Mouse (Mus musculus) stomach, embryonic 16.5 days (tissue): ENCODE measurements at regions not wholly inside any gene's neighbourhood (a gene's known extent, or its start where the extent isn't known, plus 50 kb on each side); places are given as distances from the start of the nearest gene placed in this dataset.

Experiments
- ATAC-seq: fragments of 200-750 bp; cut with Nextera tagmentation; 2 replicates; pipeline ENCODE4 v1.8.0; 2017; ENCODE audit warnings: moderate number of reproducible peaks, moderate TSS enrichment; ENCODE audit not compliant: insufficient read depth, low FRiP score
- H3K27ac ChIP-seq: fragments of 300-500 bp; sonication (generic); 2 replicates; pipeline ENCODE4 v1.5.1; 2014; ENCODE audit warnings: low read length
- H3K27me3 ChIP-seq: fragments of 300-500 bp; sonication (generic); 2 replicates; pipeline ENCODE4 v1.6.1; 2014; ENCODE audit warnings: low read length, control low read depth, mixed read lengths; ENCODE audit not compliant: control insufficient read depth, insufficient read depth
- H3K36me3 ChIP-seq: fragments of 300-500 bp; sonication (generic); 2 replicates; pipeline ENCODE4 v1.6.1; 2014; ENCODE audit warnings: low read length; ENCODE audit not compliant: control insufficient read depth, insufficient read depth
- H3K4me1 ChIP-seq: fragments of 300-500 bp; sonication (generic); 2 replicates; pipeline ENCODE4 v1.6.1; 2014; ENCODE audit warnings: low read length, control low read depth, mixed read lengths; ENCODE audit not compliant: control insufficient read depth, insufficient read depth
- H3K4me2 ChIP-seq: fragments of 300-500 bp; sonication (generic); 2 replicates; pipeline ENCODE4 v1.6.1; 2014; ENCODE audit warnings: low read depth, low read length, mixed read lengths
- H3K4me3 ChIP-seq: fragments of 300-500 bp; sonication (generic); replicated peaks from 2 replicates; pipeline ENCODE4 v1.5.1; 2014; ENCODE audit warnings: mild to moderate bottlenecking, low read length
- H3K9ac ChIP-seq: fragments of 300-500 bp; sonication (generic); 2 replicates; pipeline ENCODE4 v1.6.1; 2014; ENCODE audit warnings: low read length
- H3K9me3 ChIP-seq: fragments of 300-500 bp; sonication (generic); replicated peaks from 2 replicates; pipeline ENCODE4 v1.6.1; 2016; ENCODE audit warnings: low read length, control low read depth; ENCODE audit not compliant: control insufficient read depth
- WGBS: fragments of 180-500 bp; shearing (Covaris S2); extraction: QIAGEN DNeasy Blood & Tissue Kit; methylation state at CpG from one replicate; pipeline ENCODE4 v1.1.7; 2014; 5-methylcytosine and 5-hydroxymethylcytosine counted together

GRCm38 (mm10) chr14:99416169-99416568 is 117.7 kb downstream of the Klf5 start:
- H3K4me2 ChIP-seq: no peak overlapping the region
- H3K27me3 ChIP-seq: no peaks in the 10 kb centered on the region
- no peaks in the 10 kb centered on the region for H3K36me3 ChIP-seq
- H3K4me3 ChIP-seq: no peak overlapping the region
- ATAC-seq: peak; percentile 85
- no peaks in the 10 kb centered on the region for H3K9me3 ChIP-seq
- 38% methylated on average over 3 of the region's 3 CpGs for WGBS
- H3K4me1 ChIP-seq: peaks cover 3% of the 10 kb centered on the region
- no peak overlapping the region for H3K9ac ChIP-seq
- no peak overlapping the region for H3K27ac ChIP-seq

- Histone ChIP-seq H3K9ac (no peak overlapping the region), H3K4me3 (no peak overlapping the region), H3K27ac (no peak overlapping the region), H3K4me2 (no peak overlapping the region), H3K27me3 (no peaks in the 10 kb centered on the region), H3K9me3 (no peaks in the 10 kb centered on the region), H3K4me1 (no peaks in the 10 kb centered on the region), H3K36me3 (no peaks in the 10 kb centered on the region)
- 95% methylated on average over 5 of the region's 5 CpGs for WGBS
- ATAC-seq: no peak
Measured at GRCm38 (mm10) chr14:99418970-99419369, 120.5 kb downstream of the Klf5 start.

- no peak overlapping the region for H3K27ac ChIP-seq
- no peaks in the 10 kb centered on the region for H3K4me1 ChIP-seq
- H3K27me3 ChIP-seq: no peaks in the 10 kb centered on the region
- no peaks in the 10 kb centered on the region for H3K9me3 ChIP-seq
- H3K4me2 ChIP-seq: no peak overlapping the region
- H3K9ac ChIP-seq: no peak overlapping the region
- no peak overlapping the region for H3K4me3 ChIP-seq
- no peak for ATAC-seq
- 65% methylated on average over 7 of the region's 7 CpGs for WGBS
- no peaks in the 10 kb centered on the region for H3K36me3 ChIP-seq
Measured at GRCm38 (mm10) chr14:99423334-99423733, 124.8 kb downstream of the Klf5 start.

- H3K4me2 ChIP-seq: no peak overlapping the region
- ATAC-seq: no peak
- H3K27ac ChIP-seq: no peak overlapping the region
- 91% methylated on average over 3 of the region's 3 CpGs for WGBS
- H3K27me3 ChIP-seq: no peaks in the 10 kb centered on the region
- no peaks in the 10 kb centered on the region for H3K9me3 ChIP-seq
- no peak overlapping the region for H3K4me3 ChIP-seq
- no peaks in the 10 kb centered on the region for H3K4me1 ChIP-seq
- no peak overlapping the region for H3K9ac ChIP-seq
- H3K36me3 ChIP-seq: no peaks in the 10 kb centered on the region
Measured at GRCm38 (mm10) chr14:99427049-99427448, 128.6 kb downstream of the Klf5 start.

- peak overlapping the region; percentile 72 for H3K27ac ChIP-seq
- WGBS: 55% methylated on average over 4 of the region's 4 CpGs
- ATAC-seq: peak; percentile 48; the same call in 1 of the 2 replicates
- H3K36me3 ChIP-seq: no peaks in the 10 kb centered on the region
- no peak overlapping the region for H3K9ac ChIP-seq
- no peaks in the 10 kb centered on the region for H3K27me3 ChIP-seq
- no peak overlapping the region for H3K4me2 ChIP-seq
- no peaks in the 10 kb centered on the region for H3K9me3 ChIP-seq
- H3K4me3 ChIP-seq: no peak overlapping the region
- H3K4me1 ChIP-seq: 0 out of 2 replicates have a peak, but pooled peaks cover 3% of the 10 kb centered on the region
Measured at GRCm38 (mm10) chr14:99430323-99430722, 131.8 kb downstream of the Klf5 start.

- 78% methylated on average over 7 of the region's 7 CpGs for WGBS
- no peak overlapping the region for H3K4me3 ChIP-seq
- no peak overlapping the region for H3K4me2 ChIP-seq
- H3K9me3 ChIP-seq: no peaks in the 10 kb centered on the region
- H3K9ac ChIP-seq: no peak overlapping the region
- H3K36me3 ChIP-seq: no peaks in the 10 kb centered on the region
- 0 out of 2 replicates have a peak, but pooled peaks cover 3% of the 10 kb centered on the region for H3K4me1 ChIP-seq
- no peaks in the 10 kb centered on the region for H3K27me3 ChIP-seq
- H3K27ac ChIP-seq: peak overlapping the region; percentile 72
- no peak for ATAC-seq
Measured at GRCm38 (mm10) chr14:99431697-99432096, 133.2 kb downstream of the Klf5 start.

- Histone ChIP-seq H3K4me2 (no peak overlapping the region), H3K9ac (no peak overlapping the region), H3K9me3 (no peaks in the 10 kb centered on the region), H3K4me3 (no peak overlapping the region), H3K36me3 (no peaks in the 10 kb centered on the region), H3K27ac (peak overlapping the region; percentile 19), H3K27me3 (no peaks in the 10 kb centered on the region), H3K4me1 (0 out of 2 replicates have a peak, but pooled peaks cover 3% of the 10 kb centered on the region)
- WGBS: 72% methylated on average over 1 of the region's 1 CpGs
- no peak for ATAC-seq
Measured at GRCm38 (mm10) chr14:99434645-99435044, 136.2 kb downstream of the Klf5 start.

GRCm38 (mm10) chr14:99435512-99435911 is 137.0 kb downstream of the Klf5 start:
- no peak overlapping the region for H3K4me2 ChIP-seq
- H3K4me3 ChIP-seq: no peak overlapping the region
- ATAC-seq: peak; percentile 42; the same call in 1 of the 2 replicates
- H3K27me3 ChIP-seq: no peaks in the 10 kb centered on the region
- H3K36me3 ChIP-seq: no peaks in the 10 kb centered on the region
- H3K9ac ChIP-seq: no peak overlapping the region
- H3K27ac ChIP-seq: peak overlapping the region; percentile 26; the same call in 1 of the 2 replicates
- no peaks in the 10 kb centered on the region for H3K9me3 ChIP-seq
- peaks cover 3% of the 10 kb centered on the region; the same call in 1 of the 2 replicates for H3K4me1 ChIP-seq
- WGBS: 60% methylated on average over 3 of the region's 3 CpGs

- no peaks in the 10 kb centered on the region for H3K36me3 ChIP-seq
- H3K4me3 ChIP-seq: no peak overlapping the region
- H3K4me2 ChIP-seq: no peak overlapping the region
- 69% methylated on average over 1 of the region's 1 CpGs for WGBS
- peak overlapping the region; percentile 26; the same call in 1 of the 2 replicates for H3K27ac ChIP-seq
- H3K4me1 ChIP-seq: peaks cover 3% of the 10 kb centered on the region; the same call in 1 of the 2 replicates
- no peak overlapping the region for H3K9ac ChIP-seq
- ATAC-seq: no peak
- H3K27me3 ChIP-seq: no peaks in the 10 kb centered on the region
- no peaks in the 10 kb centered on the region for H3K9me3 ChIP-seq
Measured at GRCm38 (mm10) chr14:99436051-99436450, 137.6 kb downstream of the Klf5 start.
